Mouse (Mus musculus) lung, embryonic 15.5 days (tissue): ENCODE measurements around the gene Fam76b. TPM values are rescaled to one million over a fixed set of nuclear protein-coding genes. Genes with fewer than 3 reads are reported as not detected.

ENCODE experiments used
- ATAC-seq: fragments of 200-750 bp; cut with Nextera tagmentation; 2 replicates; pipeline ENCODE4 v1.8.0; 2017; ENCODE audit warnings: moderate number of reproducible peaks, borderline replicate concordance; ENCODE audit not compliant: low FRiP score, low TSS enrichment; ENCODE audit errors: extremely low read depth
- H3K27ac ChIP-seq: fragments of 300-500 bp; sonication (generic); 2 replicates; pipeline ENCODE4 v1.5.1; 2015; ENCODE audit warnings: moderate library complexity, mild to moderate bottlenecking, inconsistent platforms
- H3K27me3 ChIP-seq: fragments of 300-500 bp; sonication (generic); 2 replicates; pipeline ENCODE4 v1.6.1; 2015; ENCODE audit warnings: inconsistent platforms
- H3K36me3 ChIP-seq: fragments of 300-500 bp; sonication (generic); 2 replicates; pipeline ENCODE4 v1.6.1; 2015; ENCODE audit warnings: inconsistent platforms
- H3K4me1 ChIP-seq: fragments of 300-500 bp; sonication (generic); 2 replicates; pipeline ENCODE4 v1.6.1; 2015; ENCODE audit warnings: inconsistent platforms
- H3K4me2 ChIP-seq: fragments of 300-500 bp; sonication (generic); 2 replicates; pipeline ENCODE4 v1.6.1; 2015; ENCODE audit warnings: inconsistent platforms, mild to moderate bottlenecking, moderate library complexity
- H3K4me3 ChIP-seq: fragments of 300-500 bp; sonication (generic); 2 replicates; pipeline ENCODE4 v1.5.1; 2015; ENCODE audit warnings: mild to moderate bottlenecking, inconsistent platforms
- H3K9ac ChIP-seq: fragments of 300-500 bp; sonication (generic); 2 replicates; pipeline ENCODE4 v1.6.1; 2015; ENCODE audit warnings: inconsistent platforms
- H3K9me3 ChIP-seq: fragments of 300-500 bp; sonication (generic); 2 replicates; pipeline ENCODE4 v1.6.1; 2016; ENCODE audit warnings: inconsistent platforms
- WGBS: fragments of 180-500 bp; shearing (Covaris S2); methylation state at CpG from one replicate; pipeline ENCODE4 v1.1.7; 2015; 5-methylcytosine and 5-hydroxymethylcytosine counted together
- polyA plus RNA-seq: library from polyadenylated mRNA; unstranded; fragments of >200 nt; fragmentation: Nextera tagmentation; extraction: Ambion mirVana; gene quantifications from 2 replicates; pipeline ENCODE4 v1.2.1, GENCODE M21; 2015

Gene Fam76b
- polyA plus RNA-seq, 1 experiment from 2014 or later, result 26.6 TPM

GRCm38 (mm10) chr9:13902030-13902429 lies 74.5 kb downstream of the Fam76b start:
- no peaks in the 10 kb centered on the region for H3K36me3 ChIP-seq
- no peak overlapping the region for H3K4me2 ChIP-seq
- H3K27ac ChIP-seq, result no peak overlapping the region
- H3K4me1 ChIP-seq, result no peaks in the 10 kb centered on the region
- no peak for ATAC-seq
- no peak overlapping the region for H3K4me3 ChIP-seq
- no peaks in the 10 kb centered on the region for H3K27me3 ChIP-seq
- WGBS, result 90% methylated on average over 3 of the region's 3 CpGs
- no peak overlapping the region for H3K9ac ChIP-seq
- no peaks in the 10 kb centered on the region for H3K9me3 ChIP-seq

- H3K27ac ChIP-seq, result no peak overlapping the region
- H3K36me3 ChIP-seq, result no peaks in the 10 kb centered on the region
- ATAC-seq, result no peak
- no peaks in the 10 kb centered on the region for H3K9me3 ChIP-seq
- no peak overlapping the region for H3K4me2 ChIP-seq
- WGBS, result 73% methylated on average over 5 of the region's 5 CpGs
- no peaks in the 10 kb centered on the region for H3K27me3 ChIP-seq
- H3K4me1 ChIP-seq, result 0 out of 2 replicates have a peak, but pooled peaks cover 2% of the 10 kb centered on the region
- H3K9ac ChIP-seq, result no peak overlapping the region
- no peak overlapping the region for H3K4me3 ChIP-seq
These were observed 76.7 kb downstream of the Fam76b start for GRCm38 (mm10) chr9:13904091-13904779.

Other genes starting within 250 kb of the Fam76b start
- gene Mtmr2, start 79.3 kb upstream of the Fam76b start, polyA plus RNA-seq, result 86.9 and 91.8 TPM in 2 replicates
- 52.5 and 55.1 TPM in 2 replicates for gene Cep57, start 609 bp upstream of the Fam76b start, polyA plus RNA-seq